Mouse (Mus musculus): ENCODE data around the gene Vipr2. TPM values are rescaled to one million over a fixed set of nuclear protein-coding genes. Genes with fewer than 3 reads are reported as not detected.

Vipr2 gene
- total RNA-seq (2023) = not detected

GRCm38 (mm10) chr12:116077074-116077854 is at the start of gene Vipr2:
TSS of gene Vipr2 (plus strand) at chr12:116077726.

DNA sequence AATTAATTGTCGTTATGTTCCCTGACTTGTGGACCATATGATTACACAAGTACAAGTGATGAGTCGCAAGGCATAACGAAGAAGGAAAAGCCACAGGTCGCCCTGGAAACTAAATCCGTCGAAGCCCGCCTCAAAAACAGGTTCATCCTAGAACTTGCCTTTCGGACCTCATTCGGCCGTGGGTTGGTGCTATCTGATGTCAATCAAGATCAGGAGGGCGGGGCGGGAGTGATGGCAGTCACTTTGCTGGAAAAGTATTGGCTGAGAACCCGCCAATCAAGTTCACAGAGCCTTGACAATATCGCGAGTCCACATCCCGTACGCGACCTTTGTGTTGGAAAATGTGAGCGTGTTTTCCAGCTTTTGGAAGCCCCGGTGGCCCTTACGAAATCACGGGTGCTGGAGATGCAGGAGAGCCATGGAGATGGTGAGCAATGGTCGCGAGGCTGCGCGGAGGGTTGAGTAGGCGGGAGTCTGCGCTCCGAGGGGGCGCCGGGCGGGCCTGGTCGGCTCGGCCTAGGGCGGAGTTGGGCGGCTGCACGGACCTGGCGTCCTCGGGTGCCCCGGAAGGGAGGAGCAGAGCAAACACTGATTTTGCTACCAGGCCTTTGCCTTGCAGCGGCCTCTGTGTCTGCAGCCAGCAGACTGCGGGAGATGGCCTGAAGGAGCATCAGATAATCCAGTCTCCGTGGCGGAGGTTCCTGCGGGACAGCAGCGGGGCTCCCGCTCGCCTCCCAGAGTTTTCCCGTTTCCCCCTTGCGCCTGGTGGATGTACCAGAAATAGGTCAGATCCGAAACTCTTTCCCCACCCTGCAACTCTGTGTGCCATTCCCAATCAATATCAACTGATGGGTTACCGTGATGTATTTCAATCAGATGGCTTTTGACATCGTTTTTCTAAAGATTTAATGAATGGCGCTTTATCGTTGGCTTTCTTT is 29.8 kb upstream of the Vipr2 start, which contains the start of gene Zfp386:
Zfp386 (plus strand) TSS at position 285 of the 938 bp plus-strand sequence.

Other genes with a start within 250 kb of the Vipr2 start
- 90.6 TPM for gene Zfp386, start 30.0 kb upstream of the Vipr2 start, total RNA-seq (2023)
- gene Wdr60, start 185.3 kb downstream of the Vipr2 start, total RNA-seq (2023) = 1.3 TPM
- not detected for gene Gm11027, start 197.7 kb downstream of the Vipr2 start, total RNA-seq (2023)
- 220 TPM for gene Esyt2, start 203.5 kb downstream of the Vipr2 start, total RNA-seq (2023)

Data from CD8-positive naive resting alpha-beta T cell, adult 57 days (primary cell).